Mouse (Mus musculus): ENCODE data around the gene St8sia1. TPM values are rescaled to one million over a fixed set of nuclear protein-coding genes. Genes with fewer than 3 reads are reported as not detected.

The St8sia1 gene
- polyA plus RNA-seq, 1 experiment from 2014 or later = 0.23 TPM

- TF ChIP-seq CTCF (IDR thresholded peaks at IDR 0.05; ENCODE audit: low read depth) (no peak), EP300 (optimal IDR thresholded peaks at IDR 0.05) (no peak)
- H3K4me3 ChIP-seq (ENCODE audit: low read depth, low read length) = no peak overlapping the region
- H3K4me1 ChIP-seq (replicated peaks; ENCODE audit: control insufficient read depth, insufficient read depth) = no peaks in the 10 kb centered on the region
- H3K9me3 ChIP-seq (ENCODE audit: control insufficient read depth, low read length) = no peaks in the 10 kb centered on the region
- no peak for ATAC-seq (ENCODE audit: low FRiP score, low TSS enrichment)
- DNase-seq (ENCODE audit: low spot score) = no peak
- no peaks in the 10 kb centered on the region for H3K36me3 ChIP-seq (ENCODE audit: control insufficient read depth, insufficient read depth, low read length)
- no peaks in the 10 kb centered on the region for H3K27me3 ChIP-seq (ENCODE audit: control insufficient read depth, insufficient read depth, low read length)
- no peak overlapping the region for H3K27ac ChIP-seq (replicated peaks)
- H3K4me2 ChIP-seq (replicated peaks; ENCODE audit: low read depth) = no peak overlapping the region
- no peak overlapping the region for H3K9ac ChIP-seq (ENCODE audit: low read length)
- 79% methylated on average over 11 of the region's 11 CpGs for WGBS
These were observed 22.5 kb downstream of the St8sia1 start for GRCm38 (mm10) chr6:142941596-142942381.

GRCm38 (mm10) chr6:142941078-142941477 is 23.2 kb downstream of the St8sia1 start:
- no peak overlapping the region for H3K9ac ChIP-seq (ENCODE audit: low read length)
- no peaks in the 10 kb centered on the region for H3K4me1 ChIP-seq (replicated peaks; ENCODE audit: control insufficient read depth, insufficient read depth)
- no peaks in the 10 kb centered on the region for H3K27me3 ChIP-seq (ENCODE audit: control insufficient read depth, insufficient read depth, low read length)
- H3K4me3 ChIP-seq (ENCODE audit: low read depth, low read length) = no peak overlapping the region
- TF ChIP-seq CTCF (IDR thresholded peaks at IDR 0.05; ENCODE audit: low read depth) (no peak), EP300 (optimal IDR thresholded peaks at IDR 0.05) (no peak)
- DNase-seq (ENCODE audit: low spot score) = no peak
- H3K9me3 ChIP-seq (ENCODE audit: control insufficient read depth, low read length) = no peaks in the 10 kb centered on the region
- H3K27ac ChIP-seq (replicated peaks) = no peak overlapping the region
- H3K36me3 ChIP-seq (ENCODE audit: control insufficient read depth, insufficient read depth, low read length) = no peaks in the 10 kb centered on the region
- WGBS = 84% methylated on average over 8 of the region's 8 CpGs
- ATAC-seq (ENCODE audit: low FRiP score, low TSS enrichment) = no peak
- no peak overlapping the region for H3K4me2 ChIP-seq (replicated peaks; ENCODE audit: low read depth)

- no peak overlapping the region for H3K27ac ChIP-seq (replicated peaks)
- 43% methylated on average over 9 of the region's 9 CpGs for WGBS
- no peak for ATAC-seq (ENCODE audit: low FRiP score, low TSS enrichment)
These were observed 25.5 kb downstream of the St8sia1 start for GRCm38 (mm10) chr6:142938549-142939345.

GRCm38 (mm10) chr6:142938074-142938473 is 26.2 kb downstream of the St8sia1 start:
- TF ChIP-seq EP300 (optimal IDR thresholded peaks at IDR 0.05) = no peak
- TF ChIP-seq CTCF (IDR thresholded peaks at IDR 0.05; ENCODE audit: low read depth) = no peak
- no peak overlapping the region for H3K4me2 ChIP-seq (replicated peaks; ENCODE audit: low read depth)
- no peak overlapping the region for H3K27ac ChIP-seq (replicated peaks)
- no peak overlapping the region for H3K9ac ChIP-seq (ENCODE audit: low read length)
- no peaks in the 10 kb centered on the region for H3K9me3 ChIP-seq (ENCODE audit: control insufficient read depth, low read length)
- no peaks in the 10 kb centered on the region for H3K4me1 ChIP-seq (replicated peaks; ENCODE audit: control insufficient read depth, insufficient read depth)
- H3K4me3 ChIP-seq (ENCODE audit: low read depth, low read length) = no peak overlapping the region
- no peaks in the 10 kb centered on the region for H3K27me3 ChIP-seq (ENCODE audit: control insufficient read depth, insufficient read depth, low read length)
- ATAC-seq (ENCODE audit: low FRiP score, low TSS enrichment) (no peak), DNase-seq (ENCODE audit: low spot score) (no peak)
- H3K36me3 ChIP-seq (ENCODE audit: control insufficient read depth, insufficient read depth, low read length) = no peaks in the 10 kb centered on the region

More at GRCm38 (mm10) chr6:142938549-142939345, 25.5 kb downstream of the St8sia1 start:
- DNase-seq (ENCODE audit: low spot score) = no peak
- H3K36me3 ChIP-seq (ENCODE audit: control insufficient read depth, insufficient read depth, low read length) = no peaks in the 10 kb centered on the region
- H3K9ac ChIP-seq (ENCODE audit: low read length) = no peak overlapping the region
- no peak overlapping the region for H3K4me3 ChIP-seq (ENCODE audit: low read depth, low read length)
- H3K4me2 ChIP-seq (replicated peaks; ENCODE audit: low read depth) = no peak overlapping the region
- no peaks in the 10 kb centered on the region for H3K27me3 ChIP-seq (ENCODE audit: control insufficient read depth, insufficient read depth, low read length)
- H3K9me3 ChIP-seq (ENCODE audit: control insufficient read depth, low read length) = no peaks in the 10 kb centered on the region
- no peak for TF ChIP-seq EP300 (optimal IDR thresholded peaks at IDR 0.05)
- H3K4me1 ChIP-seq (replicated peaks; ENCODE audit: control insufficient read depth, insufficient read depth) = no peaks in the 10 kb centered on the region

- ATAC-seq (ENCODE audit: low FRiP score, low TSS enrichment) = no peak
- 74% methylated on average over 6 of the region's 6 CpGs for WGBS
- H3K4me3 ChIP-seq (ENCODE audit: low read depth, low read length) = no peak overlapping the region
These were observed 31.7 kb downstream of the St8sia1 start for GRCm38 (mm10) chr6:142932582-142932981.

GRCm38 (mm10) chr6:142932144-142932543 is 32.1 kb downstream of the St8sia1 start:
- no peak overlapping the region for H3K4me3 ChIP-seq (ENCODE audit: low read depth, low read length)
- TF ChIP-seq CTCF (IDR thresholded peaks at IDR 0.05; ENCODE audit: low read depth) (no peak), EP300 (optimal IDR thresholded peaks at IDR 0.05) (no peak)
- no peak overlapping the region for H3K9ac ChIP-seq (ENCODE audit: low read length)
- H3K9me3 ChIP-seq (ENCODE audit: control insufficient read depth, low read length) = no peaks in the 10 kb centered on the region
- H3K4me2 ChIP-seq (replicated peaks; ENCODE audit: low read depth) = no peak overlapping the region
- no peak for ATAC-seq (ENCODE audit: low FRiP score, low TSS enrichment)
- no peaks in the 10 kb centered on the region for H3K4me1 ChIP-seq (replicated peaks; ENCODE audit: control insufficient read depth, insufficient read depth)
- H3K27me3 ChIP-seq (ENCODE audit: control insufficient read depth, insufficient read depth, low read length) = no peaks in the 10 kb centered on the region
- H3K36me3 ChIP-seq (ENCODE audit: control insufficient read depth, insufficient read depth, low read length) = no peaks in the 10 kb centered on the region
- no peak overlapping the region for H3K27ac ChIP-seq (replicated peaks)
- no peak for DNase-seq (ENCODE audit: low spot score)
- 71% methylated on average over 9 of the region's 9 CpGs for WGBS

More at GRCm38 (mm10) chr6:142932582-142932981, 31.7 kb downstream of the St8sia1 start:
- H3K9me3 ChIP-seq (ENCODE audit: control insufficient read depth, low read length) = no peaks in the 10 kb centered on the region
- H3K4me1 ChIP-seq (replicated peaks; ENCODE audit: control insufficient read depth, insufficient read depth) = no peaks in the 10 kb centered on the region
- H3K4me2 ChIP-seq (replicated peaks; ENCODE audit: low read depth) = no peak overlapping the region
- no peaks in the 10 kb centered on the region for H3K27me3 ChIP-seq (ENCODE audit: control insufficient read depth, insufficient read depth, low read length)
- H3K9ac ChIP-seq (ENCODE audit: low read length) = no peak overlapping the region
- H3K27ac ChIP-seq (replicated peaks) = no peak overlapping the region
- no peak for DNase-seq (ENCODE audit: low spot score)
- no peaks in the 10 kb centered on the region for H3K36me3 ChIP-seq (ENCODE audit: control insufficient read depth, insufficient read depth, low read length)
- TF ChIP-seq EP300 (optimal IDR thresholded peaks at IDR 0.05) = no peak
- TF ChIP-seq CTCF (IDR thresholded peaks at IDR 0.05; ENCODE audit: low read depth) = no peak

Data from stomach, postnatal 0 days (tissue).